Mouse (Mus musculus) liver, adult 2 months (tissue): ENCODE data around the gene Ano6.

Source experiments
- CTCF ChIP-seq: fragments of 200-500 bp; IDR thresholded peaks from 2 replicates; pipeline ENCODE4 v1.5.1; 2011; ENCODE audit warnings: low read depth, low read length, control low read depth
- POLR2A ChIP-seq: fragments of 200-500 bp; IDR thresholded peaks from 2 replicates; pipeline ENCODE4 v1.6.1; 2011; ENCODE audit warnings: low read length, control low read depth; ENCODE audit not compliant: insufficient read depth; ENCODE audit errors: extremely low read depth

GRCm38 (mm10) chr15:95904247-95904646, 113.6 kb downstream of the Ano6 start:
- TF ChIP-seq CTCF (no peak), POLR2A (no peak)
